Mouse (Mus musculus) heart, embryonic 14.5 days (tissue): ENCODE data around the gene Spryd3. TPM values are rescaled to one million over a fixed set of nuclear protein-coding genes. Genes with fewer than 3 reads are reported as not detected.
"Not testable (repeated sequence)": the region's sequence is repeated elsewhere in the genome, so short reads cannot be mapped to it uniquely, and the experiment has no call there.

Source experiments
- ATAC-seq: fragments of 200-750 bp; cut with Nextera tagmentation; 2 replicates; pipeline ENCODE4 v1.8.0; 2017; ENCODE audit warnings: low read depth, moderate TSS enrichment; ENCODE audit not compliant: insufficient number of reproducible peaks, insufficient read depth, low FRiP score
- H3K27ac ChIP-seq, 2 experiments: fragments of 200-500 bp in 1 of 2; fragments of 300-500 bp in 1 of 2; sonication (generic) in 1 of 2; replicated peaks in 1 of 2; 2 replicates each; pipeline ENCODE4 v1.5.1; 2012 to 2014; ENCODE audit warnings: low read depth in 2 of 2, low read length in 2 of 2, control low read depth in 1 of 2, mild to moderate bottlenecking in 1 of 2, mixed read lengths in 1 of 2; ENCODE audit not compliant: control insufficient read depth in 1 of 2, insufficient read depth in 1 of 2
- H3K27me3 ChIP-seq: fragments of 300-500 bp; sonication (generic); 2 replicates; pipeline ENCODE4 v1.6.1; 2014; ENCODE audit warnings: mild to moderate bottlenecking, low read length, control low read depth; ENCODE audit not compliant: control insufficient read depth, insufficient read depth
- H3K36me3 ChIP-seq: fragments of 300-500 bp; sonication (generic); 2 replicates; pipeline ENCODE4 v1.6.1; 2014; ENCODE audit warnings: mild to moderate bottlenecking, control low read depth, low read length, mixed read lengths; ENCODE audit not compliant: control insufficient read depth, insufficient read depth
- H3K4me1 ChIP-seq, 2 experiments: fragments of 200-500 bp in 1 of 2; fragments of 300-500 bp in 1 of 2; sonication (generic) in 1 of 2; 2 replicates each; pipeline ENCODE4 v1.6.1; 2012 to 2014; ENCODE audit warnings: low read length in 2 of 2, control low read depth in 1 of 2, mixed read lengths in 1 of 2; ENCODE audit not compliant: control insufficient read depth in 2 of 2, insufficient read depth in 2 of 2
- H3K4me2 ChIP-seq: fragments of 300-500 bp; sonication (generic); 2 replicates; pipeline ENCODE4 v1.6.1; 2014; ENCODE audit warnings: mild to moderate bottlenecking, low read length
- H3K4me3 ChIP-seq, 2 experiments: fragments of 200-500 bp in 1 of 2; fragments of 300-500 bp in 1 of 2; sonication (generic) in 1 of 2; 2 replicates each; pipeline ENCODE4 v1.5.1; 2012 to 2014; ENCODE audit warnings: low read length in 2 of 2, mild to moderate bottlenecking in 2 of 2, control low read depth in 1 of 2, low read depth in 1 of 2, moderate library complexity in 1 of 2; ENCODE audit not compliant: control insufficient read depth in 1 of 2, insufficient read depth in 1 of 2
- H3K9ac ChIP-seq: fragments of 300-500 bp; sonication (generic); 2 replicates; pipeline ENCODE4 v1.6.1; 2014; ENCODE audit warnings: mild to moderate bottlenecking, low read length
- H3K9me3 ChIP-seq: fragments of 300-500 bp; sonication (generic); 2 replicates; pipeline ENCODE4 v1.6.1; 2016; ENCODE audit warnings: low read length, control low read depth; ENCODE audit not compliant: control insufficient read depth
- WGBS: fragments of 180-500 bp; shearing (Covaris S2); extraction: QIAGEN DNeasy Blood & Tissue Kit; methylation state at CpG from one replicate; pipeline ENCODE4 v1.1.7; 2014; 5-methylcytosine and 5-hydroxymethylcytosine counted together
- polyA plus RNA-seq: library from polyadenylated mRNA; unstranded; fragments of >200 nt; fragmentation: Nextera tagmentation; extraction: Ambion mirVana; gene quantifications from 2 replicates; pipeline ENCODE4 v1.2.1, GENCODE M21; 2014

The Spryd3 gene
- polyA plus RNA-seq, 1 experiment from 2014 or later: 12.4 TPM

- Histone ChIP-seq H3K27ac (no peak overlapping the region), H3K9me3 (no peaks in the 10 kb centered on the region), H3K9ac (no peak overlapping the region), H3K27me3 (no peaks in the 10 kb centered on the region), H3K36me3 (peaks cover 53% of the 10 kb centered on the region), H3K4me1 (peaks cover 0 to 19% of the 10 kb centered on the region in 2 experiments; a peak in 3 of 4 replicates), H3K4me3 (no peak overlapping the region), H3K4me2 (no peak overlapping the region)
- WGBS: 60% methylated on average over 2 of the region's 2 CpGs
- ATAC-seq: no peak
These were observed 55.6 kb downstream of the Spryd3 start for GRCm38 (mm10) chr15:102080429-102080828.

- 70% methylated on average over 8 of the region's 8 CpGs for WGBS
- not testable (repeated sequence) for H3K27ac ChIP-seq, ATAC-seq, H3K9me3 ChIP-seq, H3K27me3 ChIP-seq, H3K4me3 ChIP-seq, H3K9ac ChIP-seq, H3K4me2 ChIP-seq
- Histone ChIP-seq H3K4me1 (peaks cover 3 to 24% of the 10 kb centered on the region in 2 experiments; a peak in 3 of 4 replicates), H3K36me3 (peaks cover 49% of the 10 kb centered on the region)
These were observed 56.1 kb downstream of the Spryd3 start for GRCm38 (mm10) chr15:102079924-102080323.

GRCm38 (mm10) chr15:102079221-102079620 is 56.8 kb downstream of the Spryd3 start:
- no peak overlapping the region for H3K4me2 ChIP-seq
- H3K36me3 ChIP-seq: peaks cover 42% of the 10 kb centered on the region
- H3K27me3 ChIP-seq: no peaks in the 10 kb centered on the region
- no peak overlapping the region for H3K9ac ChIP-seq
- no peak overlapping the region for H3K4me3 ChIP-seq
- WGBS: 72% methylated on average over 4 of the region's 4 CpGs
- peaks cover 3 to 27% of the 10 kb centered on the region in 2 experiments; a peak in 3 of 4 replicates for H3K4me1 ChIP-seq
- H3K27ac ChIP-seq: no peak overlapping the region
- H3K9me3 ChIP-seq: no peaks in the 10 kb centered on the region
- no peak for ATAC-seq

GRCm38 (mm10) chr15:102077111-102077677 is 58.8 kb downstream of the Spryd3 start:
- Histone ChIP-seq H3K36me3 (peaks cover 21% of the 10 kb centered on the region), H3K9me3 (no peaks in the 10 kb centered on the region), H3K27me3 (no peaks in the 10 kb centered on the region), H3K4me2 (no peak overlapping the region), H3K9ac (no peak overlapping the region), H3K4me3 (no peak overlapping the region), H3K27ac (no peak overlapping the region), H3K4me1 (peaks cover 3 to 30% of the 10 kb centered on the region in 2 experiments; a peak in 3 of 4 replicates)
- WGBS: 90% methylated on average over 2 of the region's 2 CpGs
- ATAC-seq: no peak

GRCm38 (mm10) chr15:102074876-102075585 is 61.0 kb downstream of the Spryd3 start:
- Histone ChIP-seq H3K27me3 (no peaks in the 10 kb centered on the region), H3K4me1 (peaks cover 3 to 26% of the 10 kb centered on the region in 2 experiments; a peak in 3 of 4 replicates), H3K9me3 (no peaks in the 10 kb centered on the region), H3K4me3 (peak overlapping the region; percentile 97 to 98; a peak in 3 of 4 replicates), H3K36me3 (peaks cover 4% of the 10 kb centered on the region; the same call in 1 of the 2 replicates), H3K27ac (no peak overlapping the region; a peak in 1 of 4 replicates), H3K9ac (peak overlapping the region; percentile 99), H3K4me2 (peak overlapping the region; percentile 96)
- no peak for ATAC-seq
- WGBS: 7% methylated on average over 11 of the region's 11 CpGs

GRCm38 (mm10) chr15:102074070-102074731 is 61.8 kb downstream of the Spryd3 start:
- WGBS: 0% methylated on average over 57 of the region's 57 CpGs
- Histone ChIP-seq H3K27ac (peak overlapping the region; percentile 96 to 98), H3K4me3 (peak overlapping the region; percentile 97 to 98), H3K9me3 (no peaks in the 10 kb centered on the region), H3K4me1 (peaks cover 3 to 26% of the 10 kb centered on the region in 2 experiments; a peak in 3 of 4 replicates), H3K36me3 (peaks cover 4% of the 10 kb centered on the region; the same call in 1 of the 2 replicates), H3K4me2 (peak overlapping the region; percentile 96), H3K27me3 (no peaks in the 10 kb centered on the region), H3K9ac (peak overlapping the region; percentile 99)
- ATAC-seq: peak; percentile 37

- peaks cover 3 to 24% of the 10 kb centered on the region in 2 experiments; a peak in 3 of 4 replicates for H3K4me1 ChIP-seq
- H3K4me2 ChIP-seq: peak within 1 kb of the TSS; percentile 96
- peak within 1 kb of the TSS; percentile 97 to 98 for H3K4me3 ChIP-seq
- no peaks in the 10 kb centered on the region for H3K9me3 ChIP-seq
- H3K27me3 ChIP-seq: no peaks in the 10 kb centered on the region
- H3K36me3 ChIP-seq: peaks cover 4% of the 10 kb centered on the region; the same call in 1 of the 2 replicates
- peak; percentile 93 for ATAC-seq
- peak within 1 kb of the TSS; percentile 96 to 98 for H3K27ac ChIP-seq
- WGBS: under 1% methylated on average over 50 of the region's 58 CpGs
- H3K9ac ChIP-seq: peak within 1 kb of the TSS; percentile 99
These were observed 62.4 kb downstream of the Spryd3 start, which contains the start of gene Eif4b for GRCm38 (mm10) chr15:102073559-102074069. TSS of gene Eif4b (plus strand) at chr15:102073773.
